Mouse (Mus musculus) retina, embryonic 14.5 days (tissue): ENCODE results near the gene Iqcf3.

Experiments used
- DNase-seq: peaks from one replicate; pipeline ENCODE4 v3.0.0-alpha.2; 2015; ENCODE audit warnings: low spot score

The Iqcf3 gene

GRCm38 (mm10) chr9:106453271-106454070 is 108.0 kb downstream of the Iqcf3 start, which contains the start of gene Pcbp4:
Gene Pcbp4 (plus strand): TSS chr9:106453291.
- DNase-seq, result peak; percentile 82
